Comparison of ENCODE assay signal across 8 mouse cellular contexts in genomic region chr10:80190491-80191051, GRCm38 (mm10). TPM values are rescaled to one million over a fixed set of nuclear protein-coding genes. Genes with fewer than 3 reads are reported as not detected.
A peak's percentile ranks its signal among the peaks of the same experiment; 100 is the strongest.
DNase-seq lines count a peak whose midpoint lies in the region; ATAC-seq and TF ChIP-seq lines count a peak whose summit lies in the region.

No protein-coding gene starts in this region.

- DNase-seq in layer of hippocampus, adult 2 months (ENCODE audit: low spot score in 2 of 2), result peak in 1 of 2 experiments; percentile 51
- no peak for DNase-seq in layer of hippocampus, adult 9-10 months (ENCODE audit: low spot score)
- DNase-seq in brain, embryonic 14.5 days (ENCODE audit: low read depth), result peak; percentile 79
- DNase-seq in kidney, postnatal 25 days, result peak; percentile 31 to 67
- peak; percentile 82 for DNase-seq in midbrain, embryonic 10.5 days (ENCODE audit: low spot score)
- no peak for DNase-seq in thymus, postnatal 14 days
- no peak for DNase-seq in spleen, adult 18-20 months

- H3K4me3 ChIP-seq in layer of hippocampus, adult 2 months, result peak overlapping the region; percentile 54
- peak overlapping the region; percentile 50 for H3K4me3 ChIP-seq in heart, embryonic 12.5 days
- H3K4me3 ChIP-seq in midbrain, embryonic 10.5 days, result peak overlapping the region; percentile 60

- ATAC-seq in heart, embryonic 12.5 days (ENCODE audit: insufficient number of reproducible peaks, low FRiP score), result no peak

- peak overlapping the region; percentile 84 for H3K4me2 ChIP-seq in heart, embryonic 12.5 days

- H3K36me3 ChIP-seq in heart, embryonic 12.5 days, result peaks cover 19% of the 10 kb centered on the region
- peaks cover 37% of the 10 kb centered on the region for H3K36me3 ChIP-seq in midbrain, embryonic 10.5 days

- under 1% methylated on average over 48 of the region's 48 CpGs for WGBS in heart, embryonic 12.5 days
- under 1% methylated on average over 48 of the region's 48 CpGs for WGBS in midbrain, embryonic 10.5 days

- 0 out of 2 replicates have a peak, but pooled peaks have one; percentile 20 for TF ChIP-seq POLR2A in brain, embryonic 14.5 days (IDR thresholded peaks at IDR 0.05; ENCODE audit: borderline replicate concordance, extremely low read depth, insufficient read depth, insufficient read length, poor library complexity, severe bottlenecking)

- peaks cover 34% of the 10 kb centered on the region for H3K4me1 ChIP-seq in heart, embryonic 12.5 days (replicated peaks)
- peaks cover 99% of the 10 kb centered on the region for H3K4me1 ChIP-seq in midbrain, embryonic 10.5 days

- H3K9me3 ChIP-seq in heart, embryonic 12.5 days (replicated peaks), result no peaks in the 10 kb centered on the region
- no peaks in the 10 kb centered on the region for H3K9me3 ChIP-seq in midbrain, embryonic 10.5 days (replicated peaks)

- peaks cover 68% of the 10 kb centered on the region for H3K27me3 ChIP-seq in heart, embryonic 12.5 days (replicated peaks)
- H3K27me3 ChIP-seq in midbrain, embryonic 10.5 days (ENCODE audit: low read depth, poor library complexity, severe bottlenecking), result peaks cover 99% of the 10 kb centered on the region

- H3K9ac ChIP-seq in heart, embryonic 12.5 days, result peak overlapping the region; percentile 60

- H3K27ac ChIP-seq in layer of hippocampus, adult 2 months, result peak overlapping the region; percentile 92
- H3K27ac ChIP-seq in heart, embryonic 12.5 days (ENCODE audit: poor library complexity, severe bottlenecking), result no peak overlapping the region
- H3K27ac ChIP-seq in midbrain, embryonic 10.5 days (replicated peaks), result peak overlapping the region; percentile 96

- TF ChIP-seq CTCF in layer of hippocampus, adult 2 months (conservative IDR thresholded peaks at IDR 0.05), result no peak
- TF ChIP-seq CTCF in brain, embryonic 14.5 days (IDR thresholded peaks at IDR 0.05; ENCODE audit: borderline replicate concordance, extremely low read depth, insufficient read depth, insufficient read length), result no peak

RNA-seq across cellular contexts. Expression of gene Efna2, which starts 11.3 kb away (rescaled TPM):
- 1 to 10 TPM; 7.1 to 9.7 TPM for total RNA-seq in layer of hippocampus, adult 2 months (2021)
- polyA plus RNA-seq in brain, embryonic 14.5 days (2012; rRNA removed), result 57.2 and 66.4 TPM in 2 replicates
- polyA plus RNA-seq in heart, embryonic 12.5 days (2016; fragmentation: Nextera tagmentation; extraction: Ambion mirVana), result 16.6 and 17.2 TPM in 2 replicates
- polyA plus RNA-seq in midbrain, embryonic 10.5 days (2016; fragmentation: Nextera tagmentation; extraction: Ambion mirVana), result 56.6 and 64.5 TPM in 2 replicates

RNA-seq across cellular contexts. Expression of gene 1600002K03Rik, which starts 17.8 kb away (rescaled TPM):
- total RNA-seq in layer of hippocampus, adult 2 months (2021), result 1 to 10 TPM; 7.0 to 7.4 TPM
- polyA plus RNA-seq in brain, embryonic 14.5 days (2012; rRNA removed), result 18.5 and 21.2 TPM in 2 replicates
- polyA plus RNA-seq in heart, embryonic 12.5 days (2016; fragmentation: Nextera tagmentation; extraction: Ambion mirVana), result 10.4 and 11.7 TPM in 2 replicates
- polyA plus RNA-seq in midbrain, embryonic 10.5 days (2016; fragmentation: Nextera tagmentation; extraction: Ambion mirVana), result 10.6 and 11.2 TPM in 2 replicates

RNA-seq across cellular contexts. Expression of gene Cirbp, which starts 24.8 kb away (rescaled TPM):
- 100 to 1,000 TPM in 1 of 2 experiments, 10 to 100 TPM in 1; 88.3 to 103 TPM for total RNA-seq in layer of hippocampus, adult 2 months (2021)
- 381 and 490 TPM in 2 replicates for polyA plus RNA-seq in brain, embryonic 14.5 days (2012; rRNA removed)
- polyA plus RNA-seq in heart, embryonic 12.5 days (2016; fragmentation: Nextera tagmentation; extraction: Ambion mirVana), result 110 and 118 TPM in 2 replicates
- polyA plus RNA-seq in midbrain, embryonic 10.5 days (2016; fragmentation: Nextera tagmentation; extraction: Ambion mirVana), result 91.8 and 135 TPM in 2 replicates

RNA-seq across cellular contexts. Expression of gene Mum1, which starts 35.7 kb away (rescaled TPM):
- total RNA-seq in layer of hippocampus, adult 2 months (2021), result 10 to 100 TPM; 41.4 to 49.6 TPM
- polyA plus RNA-seq in brain, embryonic 14.5 days (2012; rRNA removed), result 59.1 and 61.2 TPM in 2 replicates
- polyA plus RNA-seq in heart, embryonic 12.5 days (2016; fragmentation: Nextera tagmentation; extraction: Ambion mirVana), result 43.0 and 45.9 TPM in 2 replicates
- 154 and 166 TPM in 2 replicates for polyA plus RNA-seq in midbrain, embryonic 10.5 days (2016; fragmentation: Nextera tagmentation; extraction: Ambion mirVana)

RNA-seq across cellular contexts. Expression of gene Midn, which starts 42.5 kb away (rescaled TPM):
- 10 to 100 TPM; 53.1 to 54.5 TPM for total RNA-seq in layer of hippocampus, adult 2 months (2021)
- 177 and 213 TPM in 2 replicates for polyA plus RNA-seq in brain, embryonic 14.5 days (2012; rRNA removed)
- polyA plus RNA-seq in heart, embryonic 12.5 days (2016; fragmentation: Nextera tagmentation; extraction: Ambion mirVana), result 25.9 and 28.9 TPM in 2 replicates
- 17.8 and 19.7 TPM in 2 replicates for polyA plus RNA-seq in midbrain, embryonic 10.5 days (2016; fragmentation: Nextera tagmentation; extraction: Ambion mirVana)

Comparison
In these comparisons a context has a peak if more than half of its experiments do, and no peak if none do; other contexts are left out.
1. DNase-seq: peak in brain, embryonic 14.5 days (single experiment), kidney, postnatal 25 days (2 of 2) and midbrain, embryonic 10.5 days (single experiment); none in layer of hippocampus, adult 9-10 months (single experiment), thymus, postnatal 14 days (single experiment) and spleen, adult 18-20 months (0 of 2).
2. Peak in every context shown above with its lines, with median percentiles within 50 percentile points of each other: H3K4me3 ChIP-seq.